Mouse (Mus musculus) small intestine, adult 2 months (tissue): Measurements from ENCODE around the gene Dpt. TPM values are rescaled to one million over a fixed set of nuclear protein-coding genes. Genes with fewer than 3 reads are reported as not detected.

Experiments used
- H3K27ac ChIP-seq: fragments of 200-500 bp; 2 replicates; pipeline ENCODE4 v1.5.1; 2012; ENCODE audit warnings: low read depth, low read length, control low read depth, inconsistent platforms; ENCODE audit not compliant: insufficient read depth
- H3K27me3 ChIP-seq: fragments of 200-500 bp; 2 replicates; pipeline ENCODE4 v1.6.1; 2012; ENCODE audit warnings: mild to moderate bottlenecking, moderate library complexity, low read length, inconsistent platforms; ENCODE audit not compliant: control insufficient read depth, insufficient read depth
- H3K36me3 ChIP-seq: fragments of 200-500 bp; 2 replicates; pipeline ENCODE4 v1.6.1; 2012; ENCODE audit warnings: mild to moderate bottlenecking, low read length, control low read depth, inconsistent platforms; ENCODE audit not compliant: control insufficient read depth, insufficient read depth
- H3K4me1 ChIP-seq: fragments of 200-500 bp; 2 replicates; pipeline ENCODE4 v1.6.1; 2012; ENCODE audit warnings: low read length, inconsistent platforms, mixed read lengths; ENCODE audit not compliant: control insufficient read depth, insufficient read depth, insufficient read length
- H3K4me3 ChIP-seq: fragments of 200-500 bp; 2 replicates; pipeline ENCODE4 v1.5.1; 2012; ENCODE audit warnings: low read depth, mild to moderate bottlenecking, control low read depth, inconsistent platforms, low read length, moderate library complexity
- CTCF ChIP-seq: fragments of 200-500 bp; IDR thresholded peaks from 2 replicates; pipeline ENCODE4 v1.5.1; 2012; ENCODE audit warnings: low read depth, mild to moderate bottlenecking, control low read depth, inconsistent platforms, low read length, moderate library complexity, mixed read lengths; ENCODE audit not compliant: insufficient replicate concordance, insufficient read length; ENCODE audit errors: extremely low read depth
- POLR2A ChIP-seq: fragments of 200-500 bp; IDR thresholded peaks from 2 replicates; pipeline ENCODE4 v1.6.1; 2012; ENCODE audit warnings: low read depth, mild to moderate bottlenecking, control low read depth, inconsistent platforms, low read length, moderate library complexity
- WGBS: fragments of 180-500 bp; shearing (Covaris S2); methylation state at CpG from one replicate; pipeline ENCODE4 v1.1.7; 2018; 5-methylcytosine and 5-hydroxymethylcytosine counted together
- polyA plus RNA-seq: library from polyadenylated mRNA; depleted of rRNA; stranded (reverse); fragments of >200 nt; gene quantifications from 2 replicates; pipeline ENCODE4 v1.2.3, GENCODE M21; 2012; rRNA removed

Gene Dpt
- 14.8 and 26.4 TPM in 2 replicates for polyA plus RNA-seq

DNA sequence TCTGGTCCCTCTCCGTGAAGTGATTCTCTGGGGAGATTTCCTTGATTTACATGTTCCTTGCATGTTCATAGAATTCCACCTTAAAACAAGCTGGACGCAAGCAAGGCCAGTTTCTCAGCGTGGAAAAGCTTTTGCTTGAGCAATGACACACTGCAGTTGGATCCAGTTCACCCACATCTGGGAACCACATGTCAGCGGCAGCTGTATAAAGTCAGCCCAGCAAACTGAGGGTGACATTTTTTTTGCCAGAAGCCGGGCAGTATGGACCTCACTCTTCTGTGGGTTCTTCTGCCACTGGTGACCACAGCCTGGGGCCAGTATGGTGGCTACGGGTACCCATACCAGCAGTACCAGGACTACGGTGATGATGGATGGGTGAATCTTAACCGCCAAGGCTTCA lies at the start of gene Dpt:
Gene Dpt (plus strand): TSS at position 174 of the 400 bp plus-strand sequence.
- no peak for TF ChIP-seq POLR2A
- no peak for TF ChIP-seq CTCF
- H3K27ac ChIP-seq = peak within 1 kb of the TSS; percentile 51
- peak within 1 kb of the TSS; percentile 31 for H3K4me3 ChIP-seq
- no peaks in the 10 kb centered on the region for H3K4me1 ChIP-seq
- H3K36me3 ChIP-seq = no peaks in the 10 kb centered on the region
- 83% methylated on average over 8 of the region's 8 CpGs for WGBS
- no peaks in the 10 kb centered on the region for H3K27me3 ChIP-seq

DNA sequence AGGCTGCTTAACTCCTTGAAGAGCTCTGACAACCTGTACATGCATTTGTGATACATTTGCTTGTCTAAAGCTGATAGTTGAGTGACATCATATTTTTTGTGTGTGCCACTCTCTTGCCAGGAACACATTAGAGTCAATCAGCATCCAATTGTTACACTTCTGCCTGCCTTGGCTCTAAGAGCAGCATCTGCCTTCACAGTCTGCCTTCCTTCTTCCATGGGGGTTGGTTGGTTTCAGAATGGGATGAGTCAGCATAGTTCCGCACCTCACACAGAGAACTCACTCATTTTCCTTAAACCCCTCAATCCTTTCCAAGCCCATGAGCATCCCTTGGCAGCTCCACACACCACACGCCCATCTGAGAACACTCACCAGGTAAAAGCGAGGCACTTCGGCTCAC lies 42.7 kb upstream of the Dpt start:
- H3K4me1 ChIP-seq = 0 out of 2 replicates have a peak, but pooled peaks cover 2% of the 10 kb centered on the region
- TF ChIP-seq POLR2A = no peak
- no peak for TF ChIP-seq CTCF
- H3K27ac ChIP-seq = no peak overlapping the region
- H3K27me3 ChIP-seq = no peaks in the 10 kb centered on the region
- H3K36me3 ChIP-seq = no peaks in the 10 kb centered on the region
- 95% methylated on average over 4 of the region's 4 CpGs for WGBS
- no peak overlapping the region for H3K4me3 ChIP-seq

- Histone ChIP-seq H3K4me1 (0 out of 2 replicates have a peak, but pooled peaks cover 2% of the 10 kb centered on the region), H3K4me3 (no peak overlapping the region), H3K27me3 (no peaks in the 10 kb centered on the region), H3K27ac (no peak overlapping the region), H3K36me3 (no peaks in the 10 kb centered on the region)
- no peak for TF ChIP-seq CTCF
- TF ChIP-seq POLR2A = no peak
- WGBS = 89% methylated on average over 3 of the region's 3 CpGs
Observed at GRCm38 (mm10) chr1:164755671-164756070, 40.8 kb upstream of the Dpt start.

DNA sequence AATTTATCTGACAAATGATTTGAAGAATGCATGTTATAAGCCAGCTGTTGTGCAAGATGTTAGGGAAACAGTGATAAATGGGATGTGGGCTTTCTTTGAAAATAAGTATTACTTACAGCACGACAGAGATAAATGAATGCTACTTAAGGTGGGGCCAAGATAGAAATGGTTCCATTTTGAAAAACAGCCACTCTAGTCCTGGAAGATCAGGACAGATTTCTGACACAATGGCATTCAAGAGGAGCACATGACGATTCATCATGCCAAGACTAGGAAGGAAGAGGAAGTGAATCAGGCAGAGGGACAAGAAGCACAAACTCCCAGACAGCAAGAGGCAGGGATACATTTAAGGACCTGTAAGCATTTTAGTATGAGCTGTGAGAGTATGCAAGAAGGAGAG lies 39.5 kb upstream of the Dpt start:
- 67% methylated on average over 2 of the region's 2 CpGs for WGBS
- Histone ChIP-seq H3K27me3 (no peaks in the 10 kb centered on the region), H3K36me3 (no peaks in the 10 kb centered on the region), H3K4me3 (no peak overlapping the region), H3K4me1 (0 out of 2 replicates have a peak, but pooled peaks cover 2% of the 10 kb centered on the region), H3K27ac (no peak overlapping the region)
- TF ChIP-seq POLR2A (no peak), CTCF (no peak)

DNA sequence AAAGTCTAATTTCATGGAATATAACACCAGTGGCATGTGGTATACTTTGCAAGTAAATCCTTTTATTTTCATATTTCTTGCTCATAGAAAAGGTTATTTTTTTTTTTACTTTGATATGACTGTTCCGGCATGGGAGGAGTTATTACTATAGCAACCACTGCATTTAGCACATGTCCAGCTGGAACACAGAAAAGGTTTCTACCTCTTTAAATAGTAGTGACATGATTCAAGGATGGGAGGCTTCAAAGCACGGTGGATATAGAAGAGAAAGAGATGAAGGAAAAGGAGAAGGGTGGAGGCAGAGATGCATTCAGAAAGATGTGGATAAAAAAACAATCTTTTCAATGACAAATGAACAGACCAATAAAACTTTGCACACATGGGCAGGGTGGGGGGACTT lies 38.0 kb upstream of the Dpt start:
- H3K36me3 ChIP-seq = no peaks in the 10 kb centered on the region
- no peaks in the 10 kb centered on the region for H3K27me3 ChIP-seq
- H3K27ac ChIP-seq = no peak overlapping the region
- H3K4me1 ChIP-seq = no peaks in the 10 kb centered on the region
- WGBS = 70% methylated on average over 2 of the region's 2 CpGs
- TF ChIP-seq CTCF = no peak
- no peak for TF ChIP-seq POLR2A
- H3K4me3 ChIP-seq = no peak overlapping the region

DNA sequence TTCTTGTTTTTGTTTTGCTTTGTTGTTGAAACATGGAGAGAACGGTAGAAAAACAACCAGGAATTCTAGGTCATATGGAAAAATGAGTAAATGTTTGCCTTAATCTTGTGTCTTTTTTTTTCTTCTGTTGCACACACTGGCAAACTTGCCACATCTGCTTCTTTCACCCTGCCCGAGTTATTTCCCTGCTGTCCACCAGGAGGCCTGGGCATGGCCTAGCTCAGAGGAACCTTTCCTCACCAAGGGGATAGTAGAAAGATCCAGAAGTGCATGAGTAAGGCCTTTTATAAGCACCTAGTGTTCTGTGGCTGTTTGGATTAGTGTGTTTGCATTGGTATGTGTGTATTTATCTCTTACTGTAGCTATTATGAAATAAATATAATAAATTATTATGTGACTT lies 34.2 kb upstream of the Dpt start:
- TF ChIP-seq CTCF (peak; percentile 65; the same call in 1 of the 2 replicates), POLR2A (no peak)
- no peaks in the 10 kb centered on the region for H3K27me3 ChIP-seq
- 42% methylated on average over 2 of the region's 2 CpGs for WGBS
- H3K4me1 ChIP-seq = no peaks in the 10 kb centered on the region
- H3K27ac ChIP-seq = no peak overlapping the region
- no peaks in the 10 kb centered on the region for H3K36me3 ChIP-seq
- H3K4me3 ChIP-seq = no peak overlapping the region

DNA sequence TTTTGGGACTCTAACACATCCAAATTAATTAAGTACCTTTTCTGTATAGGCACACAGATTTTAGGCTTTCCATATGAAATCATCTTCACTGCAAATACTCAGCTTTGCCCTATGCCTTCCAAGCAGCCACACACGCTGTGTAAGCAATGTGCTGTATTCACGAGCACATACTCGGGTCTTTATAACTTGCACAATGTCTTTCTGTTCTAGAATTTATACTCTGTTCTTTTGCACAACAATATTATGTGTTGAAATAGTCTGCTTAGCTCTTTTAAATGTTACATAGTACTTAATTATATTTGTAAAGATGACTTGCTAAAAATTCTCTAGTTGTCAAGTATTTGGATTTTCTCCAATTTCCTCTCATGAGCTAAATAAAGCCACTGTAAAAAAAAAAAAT lies 29.8 kb upstream of the Dpt start:
- H3K36me3 ChIP-seq = no peaks in the 10 kb centered on the region
- 79% methylated on average over 3 of the region's 3 CpGs for WGBS
- H3K4me3 ChIP-seq = no peak overlapping the region
- H3K4me1 ChIP-seq = no peaks in the 10 kb centered on the region
- no peak for TF ChIP-seq POLR2A
- TF ChIP-seq CTCF = no peak
- H3K27ac ChIP-seq = no peak overlapping the region
- H3K27me3 ChIP-seq = no peaks in the 10 kb centered on the region

DNA sequence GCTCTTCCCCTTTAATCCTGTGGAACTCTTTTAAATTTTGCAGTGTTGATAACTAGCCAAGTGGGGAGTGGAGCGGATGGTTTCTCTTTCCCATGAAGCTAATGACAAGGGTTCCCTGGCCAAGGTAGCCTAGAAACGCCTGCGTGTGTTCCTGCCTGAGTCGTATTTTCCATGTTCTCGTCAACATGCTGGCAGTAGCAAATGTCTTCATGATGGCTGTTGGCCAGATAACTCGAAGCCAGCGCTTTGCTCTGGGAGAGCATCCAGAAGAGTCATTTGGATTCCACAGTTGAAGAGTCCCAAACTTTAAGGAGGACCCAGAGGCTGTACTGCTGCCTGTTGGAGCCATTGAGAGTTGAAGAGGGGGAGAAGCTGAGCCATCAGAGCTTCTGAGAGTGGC lies 25.8 kb upstream of the Dpt start:
- no peak for TF ChIP-seq POLR2A
- no peak for TF ChIP-seq CTCF
- Histone ChIP-seq H3K4me1 (no peaks in the 10 kb centered on the region), H3K36me3 (no peaks in the 10 kb centered on the region), H3K27ac (no peak overlapping the region), H3K4me3 (no peak overlapping the region), H3K27me3 (no peaks in the 10 kb centered on the region)
- 71% methylated on average over 7 of the region's 7 CpGs for WGBS
